Mouse (Mus musculus) heart, adult 2 months (tissue): ENCODE measurements at regions not wholly inside any gene's neighbourhood (a gene's known extent, or its start where the extent isn't known, plus 50 kb on each side); places are given as distances from the start of the nearest gene placed in this dataset.

Source experiments
- EP300 ChIP-seq: fragments of 200-500 bp; IDR thresholded peaks from 2 replicates; pipeline ENCODE4 v1.6.1; 2011; ENCODE audit warnings: low read depth, low read length, control low read depth; ENCODE audit not compliant: insufficient read depth
- POLR2A ChIP-seq: fragments of 200-500 bp; IDR thresholded peaks from 2 replicates; pipeline ENCODE4 v1.6.1; 2011; ENCODE audit warnings: mild to moderate bottlenecking, low read depth, low read length, control low read depth; ENCODE audit not compliant: insufficient read depth

GRCm38 (mm10) chr12:15979233-15979632, 162.5 kb upstream of the Trib2 start:
- TF ChIP-seq POLR2A (no peak), EP300 (no peak)
